Mouse (Mus musculus) liver (tissue): Measurements from ENCODE around the gene Fam181b.

Source experiments
- DNase-seq: peaks from one replicate; pipeline ENCODE4 v3.0.0-alpha.2; 2020; ENCODE audit warnings: mixed read lengths

Fam181b gene

GRCm38 (mm10) chr7:93079785-93080730 is at the start of gene Fam181b:
Fam181b (plus strand) TSS chr7:93079865.
- DNase-seq = peak; percentile 60

GRCm38 (mm10) chr7:93037763-93038471 is 41.7 kb upstream of the Fam181b start:
- DNase-seq = no peak

- no peak for DNase-seq
Observed at GRCm38 (mm10) chr7:93038472-93038828, 41.2 kb upstream of the Fam181b start.

GRCm38 (mm10) chr7:93039542-93039941 is 40.1 kb upstream of the Fam181b start:
- no peak for DNase-seq

- no peak for DNase-seq
Observed at GRCm38 (mm10) chr7:93044359-93044758, 35.3 kb upstream of the Fam181b start.

- DNase-seq = no peak
Observed at GRCm38 (mm10) chr7:93044788-93045187, 34.9 kb upstream of the Fam181b start.

GRCm38 (mm10) chr7:93060831-93061230 is 18.8 kb upstream of the Fam181b start:
- no peak for DNase-seq

GRCm38 (mm10) chr7:93061747-93062146 is 17.9 kb upstream of the Fam181b start:
- DNase-seq = no peak

- no peak for DNase-seq
Observed at GRCm38 (mm10) chr7:93062189-93062588, 17.5 kb upstream of the Fam181b start.

GRCm38 (mm10) chr7:93067464-93068015 is 12.1 kb upstream of the Fam181b start:
- no peak for DNase-seq

- no peak for DNase-seq
Observed at GRCm38 (mm10) chr7:93076435-93076960, 3.2 kb upstream of the Fam181b start.

- DNase-seq = no peak
Observed at GRCm38 (mm10) chr7:93079420-93079784, 263 bp upstream of the Fam181b start.

- DNase-seq = no peak
Observed at GRCm38 (mm10) chr7:93080731-93081430, 1.2 kb downstream of the Fam181b start.

- peak; percentile 21 for DNase-seq
Observed at GRCm38 (mm10) chr7:93093371-93094058, 13.8 kb downstream of the Fam181b start.

- peak; percentile 18 for DNase-seq
Observed at GRCm38 (mm10) chr7:93095511-93095910, 15.8 kb downstream of the Fam181b start.

GRCm38 (mm10) chr7:93104776-93105340 is 25.2 kb downstream of the Fam181b start:
- no peak for DNase-seq

- DNase-seq = no peak
Observed at GRCm38 (mm10) chr7:93110370-93110965, 30.8 kb downstream of the Fam181b start.

- no peak for DNase-seq
Observed at GRCm38 (mm10) chr7:93111056-93111455, 31.4 kb downstream of the Fam181b start.

GRCm38 (mm10) chr7:93117561-93117960 is 37.9 kb downstream of the Fam181b start:
- no peak for DNase-seq

GRCm38 (mm10) chr7:93123936-93124335 is 44.3 kb downstream of the Fam181b start:
- no peak for DNase-seq
